Mouse (Mus musculus) stomach, embryonic 14.5 days (tissue): ENCODE measurements at regions not wholly inside any gene's neighbourhood (a gene's known extent, or its start where the extent isn't known, plus 50 kb on each side); places are given as distances from the start of the nearest gene placed in this dataset.

Source experiments
- ATAC-seq: fragments of 200-750 bp; cut with Nextera tagmentation; 2 replicates; pipeline ENCODE4 v1.8.0; 2017; ENCODE audit warnings: low read depth, moderate TSS enrichment; ENCODE audit not compliant: insufficient number of reproducible peaks, insufficient read depth, low FRiP score
- H3K27ac ChIP-seq: fragments of 300-500 bp; sonication (generic); 2 replicates; pipeline ENCODE4 v1.5.1; 2014; ENCODE audit warnings: mild to moderate bottlenecking, low read length, moderate library complexity, mixed read lengths
- H3K27me3 ChIP-seq: fragments of 300-500 bp; sonication (generic); 2 replicates; pipeline ENCODE4 v1.6.1; 2014; ENCODE audit warnings: low read length, control low read depth, mixed read lengths; ENCODE audit not compliant: control insufficient read depth, insufficient read depth
- H3K36me3 ChIP-seq: fragments of 300-500 bp; sonication (generic); 2 replicates; pipeline ENCODE4 v1.6.1; 2014; ENCODE audit warnings: mild to moderate bottlenecking, control low read depth, low read length, moderate library complexity, mixed read lengths; ENCODE audit not compliant: control insufficient read depth, insufficient read depth
- H3K4me1 ChIP-seq: fragments of 300-500 bp; sonication (generic); 2 replicates; pipeline ENCODE4 v1.6.1; 2014; ENCODE audit warnings: low read length, control low read depth, mixed read lengths; ENCODE audit not compliant: control insufficient read depth, insufficient read depth
- H3K4me2 ChIP-seq: fragments of 300-500 bp; sonication (generic); replicated peaks from 2 replicates; pipeline ENCODE4 v1.6.1; 2014; ENCODE audit warnings: low read depth, low read length, control low read depth
- H3K4me3 ChIP-seq: fragments of 300-500 bp; sonication (generic); 2 replicates; pipeline ENCODE4 v1.5.1; 2014; ENCODE audit warnings: low read depth, low read length, control low read depth
- H3K9ac ChIP-seq: fragments of 300-500 bp; sonication (generic); replicated peaks from 2 replicates; pipeline ENCODE4 v1.6.1; 2014; ENCODE audit warnings: low read depth, mild to moderate bottlenecking, control low read depth, low read length, moderate library complexity, mixed read lengths
- H3K9me3 ChIP-seq: fragments of 300-500 bp; sonication (generic); 2 replicates; pipeline ENCODE4 v1.6.1; 2016; ENCODE audit warnings: low read depth, low read length, control low read depth; ENCODE audit not compliant: control insufficient read depth
- WGBS: fragments of 180-500 bp; shearing (Covaris S2); extraction: QIAGEN DNeasy Blood & Tissue Kit; methylation state at CpG from one replicate; pipeline ENCODE4 v1.1.7; 2014; 5-methylcytosine and 5-hydroxymethylcytosine counted together

DNA sequence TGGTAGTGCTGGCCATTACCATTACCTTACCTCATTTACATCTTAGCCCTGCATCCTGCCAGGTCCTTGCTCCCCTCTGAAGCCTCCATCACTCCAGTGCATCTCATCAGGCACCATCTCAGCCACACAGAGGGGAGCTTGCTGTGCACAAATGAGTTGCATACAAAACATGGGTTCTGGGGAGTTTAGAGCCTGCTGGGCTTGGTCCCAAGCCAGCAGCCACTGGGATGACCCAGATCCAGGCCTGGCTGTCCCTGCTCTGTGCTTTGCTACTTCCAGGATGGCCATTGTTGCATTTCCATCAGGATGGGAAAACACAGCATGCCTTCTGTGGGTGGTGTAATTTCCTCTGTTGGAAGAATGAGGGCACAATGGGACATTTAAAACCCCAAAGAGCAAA, 660.8 kb downstream of the Stpg2 start:
- no peak for ATAC-seq
- no peak overlapping the region for H3K27ac ChIP-seq
- no peak overlapping the region for H3K9ac ChIP-seq
- no peaks in the 10 kb centered on the region for H3K9me3 ChIP-seq
- no peak overlapping the region for H3K4me2 ChIP-seq
- no peaks in the 10 kb centered on the region for H3K27me3 ChIP-seq
- no peaks in the 10 kb centered on the region for H3K36me3 ChIP-seq
- no peaks in the 10 kb centered on the region for H3K4me1 ChIP-seq
- H3K4me3 ChIP-seq: no peak overlapping the region

DNA sequence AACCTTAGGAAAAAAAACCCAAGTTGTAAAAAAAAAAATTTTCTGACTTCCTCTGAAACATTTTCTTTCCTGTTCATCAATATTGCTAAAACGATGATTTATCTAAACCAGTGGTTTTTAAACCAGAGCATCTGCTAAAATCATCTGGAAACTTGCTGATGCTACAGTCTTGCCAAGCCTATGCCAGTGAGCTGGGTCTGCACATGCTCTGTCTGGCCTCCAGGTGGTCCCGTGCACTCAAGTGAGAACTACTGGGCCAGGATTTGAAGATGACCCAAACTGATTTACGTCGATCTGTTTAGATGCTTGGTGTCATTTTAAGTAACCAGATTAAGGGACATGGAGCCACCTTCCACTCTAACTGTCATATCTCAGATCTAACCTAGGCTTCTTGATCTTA, 661.5 kb downstream of the Stpg2 start:
- no peak for ATAC-seq
- H3K27ac ChIP-seq: no peak overlapping the region
- no peaks in the 10 kb centered on the region for H3K4me1 ChIP-seq
- H3K9me3 ChIP-seq: no peaks in the 10 kb centered on the region
- no peak overlapping the region for H3K4me2 ChIP-seq
- H3K36me3 ChIP-seq: no peaks in the 10 kb centered on the region
- no peak overlapping the region for H3K9ac ChIP-seq
- H3K4me3 ChIP-seq: no peak overlapping the region
- WGBS: 86% methylated on average over 4 of the region's 4 CpGs
- H3K27me3 ChIP-seq: no peaks in the 10 kb centered on the region

DNA sequence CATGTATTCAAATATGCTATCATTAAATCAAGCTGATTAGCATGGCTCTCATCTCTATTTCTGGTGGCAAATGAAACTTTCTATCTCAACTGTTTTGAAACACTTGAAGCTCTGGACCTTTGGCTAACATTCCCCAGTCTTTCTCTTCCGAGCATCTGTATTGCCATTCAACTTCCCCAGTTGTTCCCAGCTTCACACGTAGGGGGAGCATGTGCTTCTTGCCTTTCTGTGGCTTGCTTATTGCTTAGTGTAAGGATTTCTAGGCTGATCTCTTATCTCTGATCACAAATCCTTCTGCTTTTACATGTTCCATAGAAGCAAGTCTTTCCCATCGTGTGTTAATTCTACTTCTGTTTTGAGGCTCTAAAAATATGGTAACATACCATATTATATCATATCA, 662.0 kb downstream of the Stpg2 start:
- no peak overlapping the region for H3K27ac ChIP-seq
- H3K4me3 ChIP-seq: no peak overlapping the region
- no peak for ATAC-seq
- 80% methylated on average over 3 of the region's 3 CpGs for WGBS
- no peaks in the 10 kb centered on the region for H3K4me1 ChIP-seq
- H3K27me3 ChIP-seq: no peaks in the 10 kb centered on the region
- no peak overlapping the region for H3K9ac ChIP-seq
- H3K9me3 ChIP-seq: no peaks in the 10 kb centered on the region
- no peak overlapping the region for H3K4me2 ChIP-seq
- H3K36me3 ChIP-seq: no peaks in the 10 kb centered on the region

DNA sequence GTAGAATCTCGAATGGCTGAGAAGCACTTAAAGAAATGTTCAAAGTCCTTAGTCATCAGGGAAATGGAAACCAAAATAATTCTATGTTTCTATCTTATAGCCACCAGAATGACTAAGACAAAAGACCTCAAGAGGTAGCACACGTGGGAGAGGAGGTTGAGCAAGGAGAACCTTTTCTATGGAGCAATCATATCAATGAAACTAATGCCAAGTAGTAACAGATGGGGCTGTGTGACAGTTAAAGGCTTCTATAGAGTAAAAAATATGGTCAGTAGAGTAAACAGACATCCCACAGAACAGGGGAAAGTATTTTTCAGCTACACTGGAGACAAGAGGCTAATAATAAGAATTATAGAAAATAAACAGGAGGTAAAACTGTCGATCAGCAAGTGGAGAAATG, 664.3 kb downstream of the Stpg2 start:
- H3K9ac ChIP-seq: no peak overlapping the region
- no peaks in the 10 kb centered on the region for H3K27me3 ChIP-seq
- no peaks in the 10 kb centered on the region for H3K36me3 ChIP-seq
- H3K9me3 ChIP-seq: no peaks in the 10 kb centered on the region
- no peaks in the 10 kb centered on the region for H3K4me1 ChIP-seq
- H3K4me2 ChIP-seq: no peak overlapping the region
- 79% methylated on average over 3 of the region's 3 CpGs for WGBS
- no peak for ATAC-seq
- H3K27ac ChIP-seq: no peak overlapping the region
- H3K4me3 ChIP-seq: no peak overlapping the region

DNA sequence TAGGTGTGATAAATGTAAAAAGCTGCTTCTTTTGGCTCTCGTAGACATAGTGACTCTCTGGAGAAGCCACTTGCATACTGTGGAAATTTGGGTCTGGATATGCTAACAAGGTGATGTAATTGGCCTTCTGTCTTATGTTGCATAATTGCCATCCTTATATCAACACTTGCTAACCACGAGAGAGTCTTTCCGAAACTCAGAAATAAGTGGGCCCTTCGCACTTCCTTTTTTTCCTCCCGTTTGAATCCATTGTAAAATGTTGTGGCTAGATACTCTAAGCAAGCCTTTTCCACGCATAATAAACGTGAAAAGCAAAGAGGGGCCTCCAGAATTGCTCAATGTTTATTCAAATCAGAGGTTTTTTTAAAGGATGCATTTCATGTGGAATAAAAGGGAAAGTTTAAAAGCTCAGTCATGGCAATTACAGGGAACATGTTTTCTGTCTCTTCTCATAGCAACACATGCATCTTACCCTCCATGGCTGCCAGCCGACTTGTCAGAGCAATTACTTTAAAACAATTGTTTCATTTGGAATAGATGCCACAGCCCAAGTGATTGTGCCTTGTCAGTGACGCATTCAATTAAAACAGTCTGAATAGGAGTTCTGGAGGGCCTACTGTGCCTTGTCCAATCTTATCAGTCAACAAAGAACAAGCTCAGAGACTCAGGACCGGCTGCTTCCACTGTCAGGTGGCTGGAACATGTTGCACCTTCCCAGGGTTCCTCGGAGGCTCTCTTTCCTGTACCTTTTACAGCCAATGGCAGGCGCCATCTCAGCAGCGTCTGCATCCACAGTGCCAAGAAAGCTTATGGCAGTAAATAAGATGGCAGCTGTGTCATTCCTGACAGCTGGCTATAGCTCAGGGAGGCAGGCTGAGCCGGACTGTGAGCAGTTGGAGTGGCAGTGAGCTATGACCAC, 680.7 kb downstream of the Stpg2 start:
- Histone ChIP-seq H3K4me1 (no peaks in the 10 kb centered on the region), H3K27me3 (no peaks in the 10 kb centered on the region), H3K36me3 (no peaks in the 10 kb centered on the region), H3K9me3 (no peaks in the 10 kb centered on the region), H3K27ac (no peak overlapping the region; the same call in 1 of the 2 replicates), H3K4me2 (no peak overlapping the region), H3K4me3 (no peak overlapping the region), H3K9ac (no peak overlapping the region)
- WGBS: 71% methylated on average over 14 of the region's 14 CpGs
- no peak for ATAC-seq

DNA sequence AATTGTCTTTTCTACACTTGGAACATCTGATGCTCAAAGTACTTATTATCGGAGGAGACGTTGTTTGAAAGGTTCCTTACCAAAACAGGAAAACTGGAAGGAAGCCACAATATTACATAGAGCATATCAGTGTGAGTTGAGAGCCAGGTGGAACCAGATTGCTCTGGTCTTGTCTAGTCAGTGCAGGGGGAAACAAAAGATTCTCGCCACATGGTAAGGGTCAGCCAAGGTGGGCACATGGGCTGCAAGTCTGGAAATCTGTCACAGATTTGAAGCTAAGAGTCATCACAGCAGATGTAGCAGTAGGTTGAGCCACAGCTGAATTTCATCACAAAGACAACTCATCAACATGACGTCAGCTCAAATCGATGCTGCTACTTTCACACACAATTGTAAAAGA, 681.8 kb downstream of the Stpg2 start:
- WGBS: 54% methylated on average over 5 of the region's 5 CpGs
- H3K27me3 ChIP-seq: no peaks in the 10 kb centered on the region
- H3K4me2 ChIP-seq: no peak overlapping the region
- no peak for ATAC-seq
- H3K9me3 ChIP-seq: no peaks in the 10 kb centered on the region
- no peak overlapping the region for H3K27ac ChIP-seq
- no peak overlapping the region for H3K9ac ChIP-seq
- H3K36me3 ChIP-seq: no peaks in the 10 kb centered on the region
- H3K4me3 ChIP-seq: no peak overlapping the region
- H3K4me1 ChIP-seq: no peaks in the 10 kb centered on the region

DNA sequence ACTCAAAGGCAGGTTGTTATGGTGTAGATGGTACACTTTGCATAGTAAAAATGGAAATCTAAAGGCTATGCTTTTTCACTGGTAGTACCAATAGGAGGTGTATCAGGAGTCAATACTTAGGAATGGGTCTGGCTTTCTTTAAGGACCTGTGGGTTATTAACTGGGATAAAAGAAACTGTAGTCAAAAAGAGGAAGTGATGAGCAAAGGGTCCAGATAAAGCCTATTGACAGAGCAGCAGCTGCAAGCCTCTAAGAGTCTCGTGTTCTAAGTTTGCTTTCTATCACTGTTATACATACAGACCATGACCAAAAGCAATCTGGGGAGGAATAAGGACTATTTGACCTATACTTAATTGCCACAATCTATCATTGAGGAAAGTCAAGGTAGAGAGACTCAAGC, 683.0 kb downstream of the Stpg2 start:
- WGBS: 53% methylated on average over 1 of the region's 1 CpGs
- no peak for ATAC-seq
- no peaks in the 10 kb centered on the region for H3K4me1 ChIP-seq
- no peak overlapping the region for H3K27ac ChIP-seq
- H3K9me3 ChIP-seq: no peaks in the 10 kb centered on the region
- H3K9ac ChIP-seq: no peak overlapping the region
- H3K4me3 ChIP-seq: no peak overlapping the region
- no peak overlapping the region for H3K4me2 ChIP-seq
- H3K36me3 ChIP-seq: no peaks in the 10 kb centered on the region
- no peaks in the 10 kb centered on the region for H3K27me3 ChIP-seq

DNA sequence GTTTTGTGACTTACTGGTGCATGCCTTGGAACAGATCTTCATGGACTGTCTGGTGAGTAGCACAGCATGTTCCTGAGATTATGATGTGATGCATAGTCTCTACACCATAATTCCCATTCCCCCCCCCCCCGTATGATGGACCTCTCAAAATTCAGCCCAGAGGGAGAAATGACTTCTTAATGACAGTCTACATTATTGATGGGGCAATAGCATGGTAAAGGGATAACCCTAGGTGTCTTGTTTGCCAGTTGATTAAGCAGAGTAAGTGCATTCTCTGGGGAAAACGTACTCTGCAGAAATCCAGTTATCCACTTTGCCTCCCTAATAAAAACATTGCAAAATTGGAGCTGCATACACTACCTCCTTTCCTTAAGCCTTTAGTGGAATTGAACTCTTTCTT, 684.7 kb downstream of the Stpg2 start:
- no peak overlapping the region for H3K4me3 ChIP-seq
- H3K4me2 ChIP-seq: no peak overlapping the region
- H3K9me3 ChIP-seq: no peaks in the 10 kb centered on the region
- no peak overlapping the region for H3K9ac ChIP-seq
- H3K27me3 ChIP-seq: no peaks in the 10 kb centered on the region
- no peak overlapping the region for H3K27ac ChIP-seq
- no peak for ATAC-seq
- WGBS: 51% methylated on average over 2 of the region's 2 CpGs
- H3K36me3 ChIP-seq: no peaks in the 10 kb centered on the region
- no peaks in the 10 kb centered on the region for H3K4me1 ChIP-seq

DNA sequence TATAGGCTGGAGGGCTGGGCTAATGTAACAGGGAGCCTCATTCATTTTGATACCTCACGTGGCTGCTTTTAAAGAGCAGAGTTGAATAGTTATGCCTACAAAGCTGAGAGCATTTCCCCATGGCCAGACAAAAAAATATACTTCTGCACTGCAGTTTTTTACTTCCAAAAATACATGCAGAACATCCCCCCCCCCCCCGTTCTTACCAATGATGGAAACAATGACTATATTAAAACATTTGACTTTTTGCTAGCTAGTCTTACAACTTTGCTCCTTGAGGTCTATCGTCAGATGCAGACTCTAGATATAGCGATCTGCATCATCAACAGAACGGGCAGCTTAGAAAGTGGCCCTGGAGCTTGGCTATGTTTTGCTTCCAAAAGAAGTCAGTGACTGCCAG, 692.4 kb downstream of the Stpg2 start:
- no peaks in the 10 kb centered on the region for H3K4me1 ChIP-seq
- ATAC-seq: no peak
- H3K9me3 ChIP-seq: no peaks in the 10 kb centered on the region
- H3K4me2 ChIP-seq: no peak overlapping the region
- H3K4me3 ChIP-seq: no peak overlapping the region
- 83% methylated on average over 5 of the region's 5 CpGs for WGBS
- no peaks in the 10 kb centered on the region for H3K27me3 ChIP-seq
- no peak overlapping the region for H3K27ac ChIP-seq
- no peak overlapping the region for H3K9ac ChIP-seq
- H3K36me3 ChIP-seq: no peaks in the 10 kb centered on the region
